16 mouse cellular contexts compared by ENCODE assay signal in the genomic region with DNA sequence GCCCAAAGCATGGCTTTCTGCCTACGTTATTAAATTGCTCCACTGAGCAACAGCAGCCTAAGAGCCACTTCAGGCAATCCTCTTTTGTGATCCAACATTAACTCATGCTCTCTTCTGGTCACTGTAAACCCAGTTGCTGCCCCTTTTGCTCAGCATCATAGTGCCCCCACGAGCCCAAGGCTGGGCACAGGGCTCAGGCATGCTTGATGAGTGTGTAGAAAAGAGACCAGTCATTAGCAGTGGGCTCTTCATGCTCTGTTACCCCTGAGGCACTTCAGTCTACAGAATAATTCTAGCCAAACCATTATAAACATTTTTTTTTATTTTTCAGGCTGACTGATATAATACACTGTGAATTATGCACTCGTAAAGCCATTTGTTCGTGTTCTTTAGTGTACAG.
DNase-seq lines count a peak whose midpoint lies in the region; ATAC-seq and TF ChIP-seq lines count a peak whose summit lies in the region.
"Had no signal": no experiment of that assay in that cellular context is flagged by ENCODE, and none has a peak within 500 bp of the region (broad histone marks: within the 10 kb centered on the region; RNA-seq: fewer than 3 reads in every experiment).

No protein-coding gene starts in this region.

- TF ChIP-seq CTCF in brain, embryonic 14.5 days (IDR thresholded peaks at IDR 0.05; ENCODE audit: borderline replicate concordance, extremely low read depth, insufficient read depth, insufficient read length): no peak

- H3K36me3 ChIP-seq in kidney, embryonic 16.5 days (ENCODE audit: insufficient read depth, low read length): no peaks in the 10 kb centered on the region
- H3K36me3 ChIP-seq in forebrain, embryonic 16.5 days (ENCODE audit: control insufficient read depth, insufficient read depth): no peaks in the 10 kb centered on the region
- no peaks in the 10 kb centered on the region for H3K36me3 ChIP-seq in midbrain, embryonic 15.5 days (replicated peaks)
- H3K36me3 ChIP-seq: embryonic facial prominence, embryonic 15.5 days; heart, embryonic 15.5 days; lung, embryonic 15.5 days had no signal

- no peak overlapping the region for H3K4me2 ChIP-seq in kidney, embryonic 16.5 days (replicated peaks; ENCODE audit: low read depth, low read length)
- H3K4me2 ChIP-seq in forebrain, embryonic 16.5 days (ENCODE audit: low read length): no peak overlapping the region
- no peak overlapping the region for H3K4me2 ChIP-seq in midbrain, embryonic 15.5 days
- H3K4me2 ChIP-seq: embryonic facial prominence, embryonic 15.5 days; heart, embryonic 15.5 days; lung, embryonic 15.5 days had no signal

- H3K4me1 ChIP-seq in kidney, embryonic 16.5 days (ENCODE audit: insufficient read depth, low read length): peaks cover 4% of the 10 kb centered on the region; the same call in 1 of the 2 replicates
- peaks cover 4% of the 10 kb centered on the region; the same call in 1 of the 2 replicates for H3K4me1 ChIP-seq in forebrain, embryonic 16.5 days (replicated peaks; ENCODE audit: control insufficient read depth, insufficient read depth, low read length)
- H3K4me1 ChIP-seq in midbrain, embryonic 15.5 days: no peaks in the 10 kb centered on the region
- H3K4me1 ChIP-seq: embryonic facial prominence, embryonic 15.5 days; lung, embryonic 15.5 days; megakaryocyte, embryonic 14.5 days had no signal

- DNase-seq in kidney, adult 8-10 months: no peak
- DNase-seq in brain, embryonic 14.5 days (ENCODE audit: low read depth): peak; percentile 77
- no peak for DNase-seq in embryo, embryonic 10 days (ENCODE audit: low spot score)
- DNase-seq in gastrocnemius, adult 18-20 months (ENCODE audit: low spot score): no peak
- DNase-seq in yolk sac, embryonic 10.5 days (ENCODE audit: low spot score): no peak
- DNase-seq: adrenal gland, postnatal 14 days; cerebellum, postnatal 36 days; kidney, postnatal 10 days; right cerebral cortex, adult 18-20 months had no signal

- no peak for TF ChIP-seq POLR2A in brain, embryonic 14.5 days (IDR thresholded peaks at IDR 0.05; ENCODE audit: borderline replicate concordance, extremely low read depth, insufficient read depth, insufficient read length, poor library complexity, severe bottlenecking)

- H3K27me3 ChIP-seq in kidney, embryonic 16.5 days (ENCODE audit: insufficient read depth, low read length): no peaks in the 10 kb centered on the region
- no peaks in the 10 kb centered on the region for H3K27me3 ChIP-seq in forebrain, embryonic 16.5 days (replicated peaks; ENCODE audit: control insufficient read depth, insufficient read depth, low read length)
- H3K27me3 ChIP-seq in midbrain, embryonic 15.5 days (replicated peaks): no peaks in the 10 kb centered on the region
- H3K27me3 ChIP-seq: embryonic facial prominence, embryonic 15.5 days; heart, embryonic 15.5 days; lung, embryonic 15.5 days; megakaryocyte, embryonic 14.5 days had no signal

- H3K9me3 ChIP-seq in kidney, embryonic 16.5 days (ENCODE audit: low read length): 0 out of 2 replicates have a peak, but pooled peaks cover 3% of the 10 kb centered on the region
- no peaks in the 10 kb centered on the region for H3K9me3 ChIP-seq in forebrain, embryonic 16.5 days (ENCODE audit: control insufficient read depth, low read length)
- no peaks in the 10 kb centered on the region for H3K9me3 ChIP-seq in midbrain, embryonic 15.5 days
- H3K9me3 ChIP-seq: embryonic facial prominence, embryonic 15.5 days; heart, embryonic 15.5 days; lung, embryonic 15.5 days; megakaryocyte, embryonic 14.5 days had no signal

- peak; percentile 73; the same call in 1 of the 2 replicates for ATAC-seq in kidney, embryonic 16.5 days (ENCODE audit: low FRiP score, low TSS enrichment)
- peak; percentile 79 for ATAC-seq in forebrain, embryonic 16.5 days
- peak; percentile 82; the same call in 1 of the 2 replicates for ATAC-seq in midbrain, embryonic 15.5 days (replicated peaks)

- no peak overlapping the region for H3K9ac ChIP-seq in kidney, embryonic 16.5 days (replicated peaks; ENCODE audit: low read length)
- no peak overlapping the region for H3K9ac ChIP-seq in forebrain, embryonic 16.5 days (replicated peaks; ENCODE audit: low read depth, low read length)
- H3K9ac ChIP-seq in midbrain, embryonic 15.5 days: no peak overlapping the region
- H3K9ac ChIP-seq: embryonic facial prominence, embryonic 15.5 days; heart, embryonic 15.5 days; lung, embryonic 15.5 days had no signal

- 52% methylated on average over 4 of the region's 4 CpGs for whole genome bisulfite sequencing in kidney, embryonic 16.5 days
- 31% methylated on average over 4 of the region's 4 CpGs for WGBS in forebrain, embryonic 16.5 days
- 48% methylated on average over 4 of the region's 4 CpGs for WGBS in midbrain, embryonic 15.5 days

- no peak overlapping the region for H3K27ac ChIP-seq in kidney, embryonic 16.5 days (ENCODE audit: low read length)
- peak overlapping the region; percentile 31; the same call in 1 of the 2 replicates for H3K27ac ChIP-seq in forebrain, embryonic 16.5 days (ENCODE audit: low read length)
- no peak overlapping the region for H3K27ac ChIP-seq in midbrain, embryonic 15.5 days
- H3K27ac ChIP-seq: embryonic facial prominence, embryonic 15.5 days; heart, embryonic 15.5 days; lung, embryonic 15.5 days had no signal

- H3K4me3 ChIP-seq in kidney, embryonic 16.5 days (ENCODE audit: low read length): no peak overlapping the region
- no peak overlapping the region for H3K4me3 ChIP-seq in forebrain, embryonic 16.5 days (replicated peaks; ENCODE audit: low read length)
- H3K4me3 ChIP-seq in midbrain, embryonic 15.5 days: no peak overlapping the region
- H3K4me3 ChIP-seq: embryonic facial prominence, embryonic 15.5 days; heart, embryonic 15.5 days; lung, embryonic 15.5 days; megakaryocyte, embryonic 14.5 days had no signal
